Mouse (Mus musculus): Measurements from ENCODE around the gene Adora1.

The Adora1 gene

GRCm38 (mm10) chr1:134192024-134192423 lies 43.2 kb downstream of the Adora1 start:
- no peak for DNase-seq

GRCm38 (mm10) chr1:134191192-134191591 lies 44.0 kb downstream of the Adora1 start:
- no peak for DNase-seq

GRCm38 (mm10) chr1:134188989-134189729 lies 46.1 kb downstream of the Adora1 start:
- peak; percentile 88 for DNase-seq

GRCm38 (mm10) chr1:134188217-134188616 lies 47.0 kb downstream of the Adora1 start:
- no peak for DNase-seq

GRCm38 (mm10) chr1:134184089-134184488 lies 51.1 kb downstream of the Adora1 start:
- DNase-seq = no peak

- DNase-seq = peak; percentile 82
Observed at GRCm38 (mm10) chr1:134182025-134182424, 53.2 kb downstream of the Adora1 start, which contains the start of gene Chil1. TSS of gene Chil1 (plus strand) at chr1:134182176.

- DNase-seq = no peak
Observed at GRCm38 (mm10) chr1:134177976-134178375, 57.3 kb downstream of the Adora1 start.

GRCm38 (mm10) chr1:134173081-134173480 lies 62.1 kb downstream of the Adora1 start:
- no peak for DNase-seq

- DNase-seq = no peak
Observed at GRCm38 (mm10) chr1:134168985-134169697, 66.1 kb downstream of the Adora1 start.

- no peak for DNase-seq
Observed at GRCm38 (mm10) chr1:134168567-134168966, 66.7 kb downstream of the Adora1 start.

GRCm38 (mm10) chr1:134167416-134168305 lies 67.6 kb downstream of the Adora1 start:
- DNase-seq = no peak

- DNase-seq = no peak
Observed at GRCm38 (mm10) chr1:134166547-134166946, 68.7 kb downstream of the Adora1 start.

GRCm38 (mm10) chr1:134164454-134164853 lies 70.8 kb downstream of the Adora1 start:
- DNase-seq = peak; percentile 86

- DNase-seq = no peak
Observed at GRCm38 (mm10) chr1:134163476-134163875, 71.8 kb downstream of the Adora1 start.

- peak; percentile 72 for DNase-seq
Observed at GRCm38 (mm10) chr1:134162510-134163225, 72.6 kb downstream of the Adora1 start.

GRCm38 (mm10) chr1:134161399-134161798 lies 73.8 kb downstream of the Adora1 start:
- no peak for DNase-seq

GRCm38 (mm10) chr1:134160404-134160803 lies 74.8 kb downstream of the Adora1 start:
- no peak for DNase-seq

- DNase-seq = no peak
Observed at GRCm38 (mm10) chr1:134154655-134155054, 80.6 kb downstream of the Adora1 start.

GRCm38 (mm10) chr1:134154121-134154520 lies 81.1 kb downstream of the Adora1 start:
- no peak for DNase-seq

GRCm38 (mm10) chr1:134152626-134153590 lies 82.3 kb downstream of the Adora1 start:
- DNase-seq = no peak
